Comparison of ENCODE assay signal across 9 mouse cellular contexts in genomic region chr8:61247270-61248025, GRCm38 (mm10). TPM values are rescaled to one million over a fixed set of nuclear protein-coding genes. Genes with fewer than 3 reads are reported as not detected.
DNase-seq lines count a peak whose midpoint lies in the region; ATAC-seq lines count a peak whose summit lies in the region.
"Had no signal": no experiment of that assay in that cellular context is flagged by ENCODE, and none has a peak within 500 bp of the region (broad histone marks: within the 10 kb centered on the region; RNA-seq: fewer than 3 reads in every experiment).

No protein-coding gene starts in this region.

- no peak overlapping the region for H3K27ac ChIP-seq in kidney, embryonic 16.5 days (ENCODE audit: low read length)
- H3K27ac ChIP-seq in forebrain, embryonic 11.5 days (ENCODE audit: low read depth, low read length): peak overlapping the region; percentile 32
- H3K27ac ChIP-seq in hindbrain, embryonic 11.5 days (ENCODE audit: low read depth, low read length): peak overlapping the region; percentile 70
- H3K27ac ChIP-seq in neural tube, embryonic 13.5 days (replicated peaks): 0 out of 2 replicates have a peak overlapping the region, but pooled peaks have one; percentile 33

- 61% methylated on average over 13 of the region's 13 CpGs for WGBS in kidney, embryonic 16.5 days
- WGBS in forebrain, embryonic 11.5 days: 36% methylated on average over 13 of the region's 13 CpGs
- WGBS in hindbrain, embryonic 11.5 days: 52% methylated on average over 13 of the region's 13 CpGs
- WGBS in neural tube, embryonic 13.5 days: 57% methylated on average over 13 of the region's 13 CpGs

- no peaks in the 10 kb centered on the region for H3K27me3 ChIP-seq in kidney, embryonic 16.5 days (ENCODE audit: insufficient read depth, low read length)
- no peaks in the 10 kb centered on the region for H3K27me3 ChIP-seq in forebrain, embryonic 11.5 days (ENCODE audit: control insufficient read depth, insufficient read depth, low read length)
- no peaks in the 10 kb centered on the region for H3K27me3 ChIP-seq in hindbrain, embryonic 11.5 days (ENCODE audit: control insufficient read depth, insufficient read depth, low read length)
- H3K27me3 ChIP-seq in neural tube, embryonic 13.5 days: no peaks in the 10 kb centered on the region

- peaks cover 12% of the 10 kb centered on the region for H3K9me3 ChIP-seq in kidney, embryonic 16.5 days (ENCODE audit: low read length)
- H3K9me3 ChIP-seq in forebrain, embryonic 11.5 days (ENCODE audit: control insufficient read depth, low read length): peaks cover 1% of the 10 kb centered on the region; the same call in 1 of the 2 replicates
- H3K9me3 ChIP-seq in hindbrain, embryonic 11.5 days (ENCODE audit: control insufficient read depth, low read length): no peaks in the 10 kb centered on the region; the same call in 1 of the 2 replicates
- H3K9me3 ChIP-seq in neural tube, embryonic 13.5 days: peaks cover 8% of the 10 kb centered on the region; the same call in 1 of the 2 replicates

- H3K4me3 ChIP-seq in kidney, embryonic 16.5 days (ENCODE audit: low read length): no peak overlapping the region
- no peak overlapping the region for H3K4me3 ChIP-seq in forebrain, embryonic 11.5 days (ENCODE audit: low read depth, low read length)
- no peak overlapping the region for H3K4me3 ChIP-seq in hindbrain, embryonic 11.5 days (ENCODE audit: low read depth, low read length)
- H3K4me3 ChIP-seq in neural tube, embryonic 13.5 days: no peak overlapping the region

- peak; percentile 65; the same call in 1 of the 2 replicates for ATAC-seq in kidney, embryonic 16.5 days (ENCODE audit: low FRiP score, low TSS enrichment)
- peak; percentile 84 for ATAC-seq in forebrain, embryonic 11.5 days (replicated peaks; ENCODE audit: low FRiP score)
- peak; percentile 76 for ATAC-seq in hindbrain, embryonic 11.5 days (ENCODE audit: low FRiP score)
- 0 out of 2 replicates have a peak, but pooled peaks have one; percentile 49 for ATAC-seq in neural tube, embryonic 13.5 days (ENCODE audit: low read depth)

- no peak for DNase-seq in kidney, adult 11 months
- DNase-seq in forebrain, embryonic 11.5 days (ENCODE audit: low spot score): no peak
- DNase-seq in hindbrain, embryonic 11.5 days (ENCODE audit: low spot score): peak; percentile 50
- DNase-seq in spleen, adult 12 weeks (ENCODE audit: low spot score): no peak
- DNase-seq in spleen, postnatal 10 days (ENCODE audit: low spot score in 2 of 2): no peak
- DNase-seq in adrenal gland, adult 2 months: no peak
- DNase-seq: cerebellum, adult 11 months had no signal

- H3K9ac ChIP-seq in kidney, embryonic 16.5 days (replicated peaks; ENCODE audit: low read length): no peak overlapping the region
- no peak overlapping the region for H3K9ac ChIP-seq in forebrain, embryonic 11.5 days (ENCODE audit: low read length)
- H3K9ac ChIP-seq in hindbrain, embryonic 11.5 days (ENCODE audit: low read depth, low read length): no peak overlapping the region
- no peak overlapping the region; the same call in 1 of the 2 replicates for H3K9ac ChIP-seq in neural tube, embryonic 13.5 days

- H3K36me3 ChIP-seq in kidney, embryonic 16.5 days (ENCODE audit: insufficient read depth, low read length): peaks cover 23% of the 10 kb centered on the region
- H3K36me3 ChIP-seq in forebrain, embryonic 11.5 days (ENCODE audit: control insufficient read depth, insufficient read depth, low read length): 0 out of 2 replicates have a peak, but pooled peaks cover under 1% of the 10 kb centered on the region
- H3K36me3 ChIP-seq in hindbrain, embryonic 11.5 days (ENCODE audit: control insufficient read depth, insufficient read depth, low read length): no peaks in the 10 kb centered on the region
- H3K36me3 ChIP-seq in neural tube, embryonic 13.5 days: 0 out of 2 replicates have a peak, but pooled peaks cover 5% of the 10 kb centered on the region

- H3K4me2 ChIP-seq in kidney, embryonic 16.5 days (replicated peaks; ENCODE audit: low read depth, low read length): no peak overlapping the region
- H3K4me2 ChIP-seq in forebrain, embryonic 11.5 days (ENCODE audit: low read depth, low read length, severe bottlenecking): no peak overlapping the region
- no peak overlapping the region for H3K4me2 ChIP-seq in hindbrain, embryonic 11.5 days (replicated peaks; ENCODE audit: low read depth, low read length)
- no peak overlapping the region for H3K4me2 ChIP-seq in neural tube, embryonic 13.5 days

- H3K4me1 ChIP-seq in kidney, embryonic 16.5 days (ENCODE audit: insufficient read depth, low read length): peaks cover 16% of the 10 kb centered on the region
- H3K4me1 ChIP-seq in forebrain, embryonic 11.5 days (replicated peaks; ENCODE audit: control insufficient read depth, insufficient read depth, low read length): peaks cover 8% of the 10 kb centered on the region; the same call in 1 of the 2 replicates
- H3K4me1 ChIP-seq in hindbrain, embryonic 11.5 days (replicated peaks; ENCODE audit: control insufficient read depth, insufficient read depth, low read length): peaks cover 7% of the 10 kb centered on the region; the same call in 1 of the 2 replicates
- H3K4me1 ChIP-seq in neural tube, embryonic 13.5 days (replicated peaks): peaks cover 10% of the 10 kb centered on the region

RNA-seq across cellular contexts. Expression of gene Sh3rf1, which starts 23.8 kb away (rescaled TPM):
- polyA plus RNA-seq in kidney, embryonic 16.5 days (2015; fragmentation: Nextera tagmentation; extraction: Ambion mirVana): 23.3 and 26.7 TPM in 2 replicates
- polyA plus RNA-seq in forebrain, embryonic 11.5 days (2014; fragmentation: Nextera tagmentation; extraction: Ambion mirVana): 28.1 and 28.8 TPM in 2 replicates
- 24.0 and 25.3 TPM in 2 replicates for polyA plus RNA-seq in hindbrain, embryonic 11.5 days (2014; fragmentation: Nextera tagmentation; extraction: Ambion mirVana)
- 19.8 and 22.3 TPM in 2 replicates for polyA plus RNA-seq in neural tube, embryonic 13.5 days (2015; fragmentation: Nextera tagmentation; extraction: Ambion mirVana)
- total RNA-seq in adrenal gland, adult 2 months (2021): 10 to 100 TPM in 1 of 2 experiments, 1 to 10 TPM in 1; 9.9 to 11.0 TPM
- polyA plus RNA-seq in adrenal gland, adult 2 months (2012; rRNA removed): 10.8 and 11.4 TPM in 2 replicates
